Mouse (Mus musculus) frontal cortex, postnatal 36 days (tissue): ENCODE data around the gene Zbtb17.
A peak's percentile ranks its signal among the peaks of the same experiment; 100 is the strongest.

ENCODE experiments used
- DNase-seq, 2 experiments: peaks; one replicate each; pipeline ENCODE4 v3.0.0; 2022; ENCODE audit warnings: low spot score in 2 of 2

The Zbtb17 gene

GRCm38 (mm10) chr4:141458236-141458635, 13.8 kb downstream of the Zbtb17 start:
- no peak for DNase-seq

GRCm38 (mm10) chr4:141458888-141459287, 14.4 kb downstream of the Zbtb17 start:
- DNase-seq, result no peak

- DNase-seq, result no peak
Measured at GRCm38 (mm10) chr4:141459766-141460165, 15.3 kb downstream of the Zbtb17 start.

GRCm38 (mm10) chr4:141460481-141460880, 16.0 kb downstream of the Zbtb17 start:
- DNase-seq, result no peak

- DNase-seq, result no peak
Measured at GRCm38 (mm10) chr4:141461088-141461487, 16.6 kb downstream of the Zbtb17 start.

- DNase-seq, result no peak
Measured at GRCm38 (mm10) chr4:141461576-141461975, 17.1 kb downstream of the Zbtb17 start.

GRCm38 (mm10) chr4:141463472-141463871, 19.0 kb downstream of the Zbtb17 start:
- DNase-seq, result no peak

- no peak for DNase-seq
Measured at GRCm38 (mm10) chr4:141464722-141465121, 20.3 kb downstream of the Zbtb17 start.

GRCm38 (mm10) chr4:141465512-141466288, 21.2 kb downstream of the Zbtb17 start:
- no peak for DNase-seq

- DNase-seq, result no peak
Measured at GRCm38 (mm10) chr4:141466289-141466795, 21.9 kb downstream of the Zbtb17 start.

- no peak for DNase-seq
Measured at GRCm38 (mm10) chr4:141466844-141467580, 22.6 kb downstream of the Zbtb17 start.

GRCm38 (mm10) chr4:141467581-141467927, 23.1 kb downstream of the Zbtb17 start:
- no peak for DNase-seq

GRCm38 (mm10) chr4:141468576-141468975, 24.1 kb downstream of the Zbtb17 start:
- no peak for DNase-seq

- DNase-seq, result no peak
Measured at GRCm38 (mm10) chr4:141469343-141469742, 24.9 kb downstream of the Zbtb17 start.

- no peak for DNase-seq
Measured at GRCm38 (mm10) chr4:141471491-141471890, 27.0 kb downstream of the Zbtb17 start.

GRCm38 (mm10) chr4:141472641-141473321, 28.3 kb downstream of the Zbtb17 start:
- no peak for DNase-seq

- DNase-seq, result no peak
Measured at GRCm38 (mm10) chr4:141474431-141474830, 30.0 kb downstream of the Zbtb17 start.

GRCm38 (mm10) chr4:141477681-141478102, 33.2 kb downstream of the Zbtb17 start:
- DNase-seq, result peak; percentile 71 to 85

- DNase-seq, result no peak
Measured at GRCm38 (mm10) chr4:141478225-141478624, 33.8 kb downstream of the Zbtb17 start.

GRCm38 (mm10) chr4:141478794-141479193, 34.3 kb downstream of the Zbtb17 start:
- DNase-seq, result no peak

- DNase-seq, result no peak
Measured at GRCm38 (mm10) chr4:141479411-141479810, 35.0 kb downstream of the Zbtb17 start.

- DNase-seq, result no peak
Measured at GRCm38 (mm10) chr4:141484071-141484470, 39.6 kb downstream of the Zbtb17 start.
